Mouse (Mus musculus) hindbrain, embryonic 10.5 days (tissue): ENCODE measurements around the gene Srgap2. TPM values are rescaled to one million over a fixed set of nuclear protein-coding genes. Genes with fewer than 3 reads are reported as not detected.
"Not testable (repeated sequence)": the region's sequence is repeated elsewhere in the genome, so short reads cannot be mapped to it uniquely, and the experiment has no call there.

ENCODE experiments used
- DNase-seq: peaks from one replicate; pipeline ENCODE4 v3.0.0-alpha.2; 2017; ENCODE audit warnings: low spot score
- H3K27ac ChIP-seq: fragments of 300-500 bp; sonication (generic); 2 replicates; pipeline ENCODE4 v1.5.1; 2016; ENCODE audit warnings: mild to moderate bottlenecking, moderate library complexity
- H3K27me3 ChIP-seq: fragments of 300-500 bp; sonication (generic); 2 replicates; pipeline ENCODE4 v1.6.1; 2016; ENCODE audit warnings: mild to moderate bottlenecking; ENCODE audit not compliant: poor library complexity, insufficient read depth, severe bottlenecking
- H3K36me3 ChIP-seq: fragments of 300-500 bp; sonication (generic); 2 replicates; pipeline ENCODE4 v1.6.1; 2016; ENCODE audit warnings: mild to moderate bottlenecking, moderate library complexity
- H3K4me1 ChIP-seq: fragments of 300-500 bp; sonication (generic); replicated peaks from 2 replicates; pipeline ENCODE4 v1.6.1; 2016; ENCODE audit warnings: mild to moderate bottlenecking
- H3K4me3 ChIP-seq: fragments of 300-500 bp; sonication (generic); 2 replicates; pipeline ENCODE4 v1.5.1; 2016; ENCODE audit warnings: mild to moderate bottlenecking, moderate library complexity
- H3K9me3 ChIP-seq: fragments of 300-500 bp; sonication (generic); 2 replicates; pipeline ENCODE4 v1.6.1; 2016; ENCODE audit warnings: mild to moderate bottlenecking, moderate library complexity
- WGBS: fragments of 180-500 bp; shearing (Covaris S2); methylation state at CpG from one replicate; pipeline ENCODE4 v1.1.7; 2016; 5-methylcytosine and 5-hydroxymethylcytosine counted together
- polyA plus RNA-seq: library from polyadenylated mRNA; unstranded; fragments of >200 nt; fragmentation: Nextera tagmentation; extraction: Ambion mirVana; gene quantifications from 2 replicates; pipeline ENCODE4 v1.2.1, GENCODE M21; 2016

The Srgap2 gene
- 17.2 TPM in 2 replicates for polyA plus RNA-seq

- WGBS = under 1% methylated on average over 44 of the region's 44 CpGs
- Histone ChIP-seq H3K4me3 (peak within 1 kb of the TSS; percentile 87), H3K27ac (peak within 1 kb of the TSS; percentile 96), H3K36me3 (peaks cover 5% of the 10 kb centered on the region; the same call in 1 of the 2 replicates), H3K9me3 (no peaks in the 10 kb centered on the region), H3K4me1 (peaks cover 68% of the 10 kb centered on the region), H3K27me3 (no peaks in the 10 kb centered on the region)
- DNase-seq = peak; percentile 98
These were observed at the start of gene Srgap2, which contains the start of gene Fam72a for GRCm38 (mm10) chr1:131527281-131528080. Srgap2 (minus strand) TSS chr1:131527352. Fam72a (plus strand) TSS chr1:131527903.

GRCm38 (mm10) chr1:131573721-131574120 lies 46.6 kb upstream of the Srgap2 start:
- Histone ChIP-seq H3K27ac (no peak overlapping the region), H3K27me3 (no peaks in the 10 kb centered on the region), H3K4me3 (no peak overlapping the region), H3K36me3 (no peaks in the 10 kb centered on the region), H3K9me3 (no peaks in the 10 kb centered on the region), H3K4me1 (no peaks in the 10 kb centered on the region)
- 92% methylated on average over 14 of the region's 14 CpGs for WGBS
- peak; percentile 24 for DNase-seq

DNA sequence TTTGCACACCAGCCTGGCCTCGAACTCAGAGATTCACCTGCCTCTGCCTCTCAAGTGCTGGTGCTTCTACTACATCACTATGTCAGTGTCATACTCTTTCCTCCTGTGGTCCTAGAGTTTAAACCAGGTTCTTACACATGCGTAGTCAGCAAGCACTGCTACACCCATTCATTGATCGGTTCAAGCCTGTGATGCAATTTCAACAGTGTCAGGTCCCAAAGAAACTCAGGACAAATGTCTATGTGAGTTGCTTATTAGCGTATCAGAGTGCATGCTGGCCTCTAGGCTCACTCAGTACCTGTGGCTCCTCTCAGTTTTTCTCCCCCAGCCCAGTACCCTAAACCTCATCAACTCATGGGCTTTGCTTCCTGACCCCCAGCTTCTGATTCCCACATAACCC lies 43.2 kb upstream of the Srgap2 start:
- Histone ChIP-seq H3K9me3 (no peaks in the 10 kb centered on the region), H3K4me3 (no peak overlapping the region), H3K27me3 (no peaks in the 10 kb centered on the region), H3K4me1 (no peaks in the 10 kb centered on the region), H3K27ac (no peak overlapping the region), H3K36me3 (no peaks in the 10 kb centered on the region)
- no peak for DNase-seq
- WGBS = 94% methylated on average over 4 of the region's 4 CpGs

GRCm38 (mm10) chr1:131569721-131570120 lies 42.6 kb upstream of the Srgap2 start:
- H3K4me3 ChIP-seq = no peak overlapping the region
- 94% methylated on average over 6 of the region's 6 CpGs for WGBS
- H3K27ac ChIP-seq = no peak overlapping the region

GRCm38 (mm10) chr1:131566056-131566455 lies 38.9 kb upstream of the Srgap2 start:
- H3K9me3 ChIP-seq, H3K36me3 ChIP-seq: not testable (repeated sequence)
- DNase-seq = peak; percentile 49

More at GRCm38 (mm10) chr1:131569721-131570120, 42.6 kb upstream of the Srgap2 start:
- no peak for DNase-seq
- Histone ChIP-seq H3K4me1 (no peaks in the 10 kb centered on the region), H3K36me3 (no peaks in the 10 kb centered on the region), H3K9me3 (no peaks in the 10 kb centered on the region), H3K27me3 (no peaks in the 10 kb centered on the region)

GRCm38 (mm10) chr1:131562081-131562480 lies 34.9 kb upstream of the Srgap2 start:
- H3K4me1 ChIP-seq = no peaks in the 10 kb centered on the region
- H3K36me3 ChIP-seq = no peaks in the 10 kb centered on the region
- H3K4me3 ChIP-seq = no peak overlapping the region
- DNase-seq = no peak
- H3K9me3 ChIP-seq = 0 out of 2 replicates have a peak, but pooled peaks cover 3% of the 10 kb centered on the region
- no peak overlapping the region for H3K27ac ChIP-seq
- 87% methylated on average over 2 of the region's 2 CpGs for WGBS
- H3K27me3 ChIP-seq = no peaks in the 10 kb centered on the region

More at GRCm38 (mm10) chr1:131566056-131566455, 38.9 kb upstream of the Srgap2 start:
- not testable (repeated sequence) for H3K4me3 ChIP-seq, H3K4me1 ChIP-seq, H3K27me3 ChIP-seq
- 34% methylated on average over 11 of the region's 11 CpGs for WGBS
- peak overlapping the region; percentile 53; the same call in 1 of the 2 replicates for H3K27ac ChIP-seq

- no peak overlapping the region for H3K4me3 ChIP-seq
- 0 out of 2 replicates have a peak, but pooled peaks cover 3% of the 10 kb centered on the region for H3K9me3 ChIP-seq
- no peaks in the 10 kb centered on the region for H3K36me3 ChIP-seq
- no peaks in the 10 kb centered on the region for H3K27me3 ChIP-seq
- no peak for DNase-seq
- no peaks in the 10 kb centered on the region for H3K4me1 ChIP-seq
- H3K27ac ChIP-seq = no peak overlapping the region
These were observed 33.3 kb upstream of the Srgap2 start for GRCm38 (mm10) chr1:131560500-131560899.

DNA sequence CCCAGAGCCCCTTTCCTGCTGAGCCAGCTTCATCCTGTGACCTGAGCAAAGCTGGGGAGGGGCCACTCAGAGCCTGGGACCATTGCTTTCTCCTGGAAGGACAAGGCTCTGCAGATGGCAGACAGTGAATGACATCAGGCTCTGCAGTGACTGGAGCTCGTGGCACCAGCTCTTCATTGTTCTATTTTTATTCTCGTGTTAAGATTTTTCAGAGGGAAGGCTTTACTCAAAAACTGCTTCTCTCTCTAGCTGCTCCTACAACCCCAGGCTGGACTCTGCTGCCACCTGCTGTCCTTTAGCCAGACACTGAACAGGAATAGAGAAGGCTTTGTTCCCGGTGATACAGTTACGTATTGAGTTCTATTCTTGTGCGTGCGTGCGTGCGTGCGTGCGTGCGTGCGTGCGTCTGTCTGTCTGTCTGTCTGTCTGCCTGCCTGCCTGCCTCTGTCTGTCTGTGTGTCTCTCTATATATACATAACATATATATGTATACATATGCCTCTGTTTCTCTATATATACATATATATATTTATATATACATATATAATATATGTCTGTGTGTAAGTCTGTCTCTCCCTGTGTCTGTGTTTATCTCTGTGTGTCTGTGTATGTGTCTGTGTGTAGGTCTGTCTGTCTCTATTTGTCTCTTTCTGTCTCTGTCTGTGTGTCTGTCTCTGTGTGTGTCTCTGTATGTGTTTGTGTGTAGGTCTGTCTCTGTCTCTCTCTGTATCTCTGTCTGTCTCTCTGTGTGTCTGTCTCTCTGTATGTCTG lies 28.1 kb upstream of the Srgap2 start:
- Histone ChIP-seq H3K27me3 (no peaks in the 10 kb centered on the region), H3K36me3 (no peaks in the 10 kb centered on the region), H3K4me3 (peak overlapping the region; percentile 24; the same call in 1 of the 2 replicates), H3K9me3 (no peaks in the 10 kb centered on the region), H3K27ac (peak overlapping the region; percentile 76), H3K4me1 (peaks cover 4% of the 10 kb centered on the region)
- 18% methylated on average over 13 of the region's 13 CpGs for WGBS
- peak; percentile 86 for DNase-seq

- no peak overlapping the region for H3K27ac ChIP-seq
- no peak for DNase-seq
- H3K27me3 ChIP-seq = no peaks in the 10 kb centered on the region
- H3K9me3 ChIP-seq = no peaks in the 10 kb centered on the region
- H3K4me3 ChIP-seq = no peak overlapping the region
- peaks cover 11% of the 10 kb centered on the region for H3K4me1 ChIP-seq
- H3K36me3 ChIP-seq = no peaks in the 10 kb centered on the region
These were observed 26.3 kb upstream of the Srgap2 start for GRCm38 (mm10) chr1:131553428-131553827.

DNA sequence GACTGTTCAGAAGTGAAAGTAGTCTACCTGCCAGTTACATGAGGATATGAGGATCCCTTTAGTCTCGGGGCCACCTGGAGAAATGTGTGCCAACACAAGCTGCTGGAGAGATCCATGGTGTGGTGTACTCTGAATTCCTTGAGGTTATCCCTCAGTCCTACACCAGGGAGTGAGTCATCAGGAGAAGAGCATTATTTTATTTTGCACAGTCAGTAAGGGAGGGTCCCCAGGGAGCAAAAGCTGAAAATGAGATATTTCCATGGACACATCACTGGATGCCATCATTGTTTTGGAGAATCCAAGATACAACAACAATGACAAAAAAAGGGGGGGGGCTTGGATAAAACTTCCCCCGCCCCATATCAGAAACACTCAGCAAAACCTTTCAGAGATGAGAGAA lies 24.8 kb upstream of the Srgap2 start:
- Histone ChIP-seq H3K27me3 (no peaks in the 10 kb centered on the region), H3K9me3 (no peaks in the 10 kb centered on the region), H3K36me3 (no peaks in the 10 kb centered on the region), H3K4me1 (peaks cover 12% of the 10 kb centered on the region), H3K4me3 (no peak overlapping the region), H3K27ac (no peak overlapping the region)
- no peak for DNase-seq
- WGBS = 86% methylated on average over 2 of the region's 2 CpGs

GRCm38 (mm10) chr1:131548494-131549365 lies 21.6 kb upstream of the Srgap2 start:
- no peaks in the 10 kb centered on the region for H3K9me3 ChIP-seq

More at GRCm38 (mm10) chr1:131548494-131549365, 21.6 kb upstream of the Srgap2 start:
- no peaks in the 10 kb centered on the region for H3K36me3 ChIP-seq
- no peak overlapping the region for H3K4me3 ChIP-seq
- 40% methylated on average over 8 of the region's 8 CpGs for WGBS
- H3K27ac ChIP-seq = no peak overlapping the region
- peak; percentile 40 for DNase-seq
- peaks cover 8% of the 10 kb centered on the region for H3K4me1 ChIP-seq
- H3K27me3 ChIP-seq = no peaks in the 10 kb centered on the region
